Mouse (Mus musculus) left cerebral cortex, adult 9 months (tissue): Measurements from ENCODE around the gene Rbm3.
A peak's percentile ranks its signal among the peaks of the same experiment; 100 is the strongest.

Experiments used
- DNase-seq, 2 experiments: peaks; one replicate each; pipeline ENCODE4 v3.0.0; 2022; ENCODE audit warnings: low spot score in 2 of 2

Rbm3 gene

DNA sequence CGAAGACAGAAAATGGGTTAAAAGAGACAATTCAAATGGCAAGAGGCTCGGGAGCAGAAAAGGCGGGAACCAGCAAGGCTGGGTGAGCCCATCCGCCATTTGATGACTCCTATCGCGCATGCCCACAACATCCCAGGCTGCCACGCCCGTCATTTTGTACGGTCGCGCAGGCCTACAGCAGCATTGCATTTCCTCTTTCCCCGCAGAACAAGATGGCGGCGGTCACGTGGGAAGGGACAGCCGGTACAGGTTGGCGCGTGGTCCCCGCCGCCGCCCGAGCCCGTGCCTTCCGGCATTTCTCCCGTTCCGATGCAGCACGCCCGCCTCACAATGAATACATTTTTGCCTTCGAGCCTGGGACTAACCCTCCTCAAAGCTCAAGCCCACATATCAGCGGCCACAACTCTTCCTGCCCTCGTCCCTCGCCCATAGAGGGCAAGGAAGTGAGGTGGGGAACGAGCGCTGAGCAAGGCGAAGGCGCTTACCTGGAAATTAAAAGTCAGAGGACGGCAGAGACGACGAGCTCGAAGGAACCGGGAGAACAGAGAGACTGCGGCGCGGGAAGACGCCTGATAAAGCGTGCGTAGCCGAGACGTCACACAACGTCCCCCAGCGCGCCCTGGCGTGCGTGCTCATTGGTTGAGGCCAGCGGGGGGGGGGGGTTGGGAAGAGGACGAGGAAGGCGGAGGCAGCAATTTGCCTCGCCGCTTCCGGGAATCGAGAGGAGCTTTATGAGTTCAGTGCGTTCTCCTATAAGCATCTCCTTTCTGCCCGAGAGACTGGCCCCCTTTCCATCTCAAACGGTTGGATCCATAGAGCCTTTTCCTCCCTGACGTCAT, at the start of gene Rbm3:
TSS of gene Rbm3 (minus strand) at position 728 of the 839 bp plus-strand sequence.
- DNase-seq = peak; percentile 73 to 90

DNA sequence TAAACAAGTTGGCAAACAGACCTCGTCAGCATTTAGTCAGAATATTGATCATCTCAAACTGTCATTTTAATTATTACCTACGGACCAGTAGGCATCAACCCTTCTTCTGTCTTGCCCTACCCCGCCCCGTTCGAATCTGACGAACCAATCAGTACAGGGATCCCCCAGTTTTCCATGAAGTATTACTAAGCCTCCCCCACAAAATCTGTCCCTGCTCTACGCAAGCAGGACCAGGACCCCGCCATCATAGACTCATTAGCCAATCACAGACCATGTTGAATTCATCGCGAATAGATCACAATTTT, 47.7 kb upstream of the Rbm3 start, which contains the start of gene Ebp:
TSS of gene Ebp (minus strand) at position 94 of the 305 bp plus-strand sequence.
- DNase-seq = peak; percentile 33 to 49

DNA sequence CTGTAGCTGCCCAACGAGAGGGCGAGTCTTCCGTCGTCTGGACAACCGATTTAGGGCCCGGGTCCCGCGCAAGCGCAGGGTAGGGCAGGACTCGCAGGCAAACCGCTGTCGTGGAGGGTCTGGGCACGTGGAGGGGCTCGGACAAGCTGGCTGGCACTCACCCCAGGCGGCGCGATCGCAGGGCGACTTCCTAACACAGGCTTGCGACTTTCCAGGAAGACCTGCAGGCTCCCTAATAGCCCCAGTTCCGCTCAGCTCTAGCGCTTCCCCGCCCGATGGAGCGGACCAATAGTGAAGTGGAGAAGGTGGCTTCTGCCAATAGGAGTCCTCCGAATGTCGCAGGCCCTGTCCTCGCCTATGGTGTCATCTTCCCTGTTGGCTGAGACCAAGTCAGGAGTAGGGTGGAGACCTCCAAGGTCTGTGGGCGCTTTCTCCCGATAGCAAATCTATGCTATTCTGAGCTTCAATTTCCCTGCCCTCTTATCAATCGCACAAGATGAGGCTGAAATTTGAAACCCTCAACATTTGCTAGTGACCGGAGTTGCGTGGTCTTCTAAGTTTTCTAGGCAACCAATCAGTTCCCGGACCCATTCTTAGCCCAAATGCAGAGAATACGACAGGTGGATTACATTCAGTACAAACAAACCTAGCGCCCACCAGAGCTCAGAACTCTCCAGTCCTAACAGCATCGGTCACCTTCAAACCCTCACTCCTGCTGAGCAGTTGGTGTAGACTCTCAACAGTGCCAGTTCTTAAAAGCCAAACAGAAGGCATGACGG, 47.1 kb upstream of the Rbm3 start:
- DNase-seq = peak; percentile 58 to 79

DNA sequence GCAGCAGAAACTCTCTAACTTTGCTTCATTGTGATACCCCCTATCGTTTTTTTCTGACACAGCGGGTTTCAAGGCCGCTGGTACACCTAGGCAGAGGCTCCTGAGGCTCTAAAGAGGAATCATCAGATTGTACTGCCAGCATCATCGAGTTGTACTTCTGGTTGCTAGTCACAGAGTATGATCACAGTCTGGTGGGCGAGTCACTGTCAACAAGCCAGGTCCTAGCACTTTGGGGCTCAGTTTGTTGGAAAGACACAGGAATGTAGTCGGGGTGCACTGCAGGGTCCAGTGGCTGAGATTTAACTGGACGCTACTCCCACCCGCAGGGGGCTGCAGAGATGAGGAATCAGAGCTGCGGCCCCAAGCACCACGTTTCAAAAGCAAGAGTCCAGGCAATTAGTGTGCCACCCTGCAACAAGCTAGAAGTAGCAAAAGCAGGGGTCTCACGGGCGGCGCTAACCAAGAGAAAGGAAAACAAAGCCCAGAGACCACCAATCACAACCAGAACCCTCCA, 46.5 kb upstream of the Rbm3 start:
- peak in 1 of 2 experiments; percentile 10 for DNase-seq

DNA sequence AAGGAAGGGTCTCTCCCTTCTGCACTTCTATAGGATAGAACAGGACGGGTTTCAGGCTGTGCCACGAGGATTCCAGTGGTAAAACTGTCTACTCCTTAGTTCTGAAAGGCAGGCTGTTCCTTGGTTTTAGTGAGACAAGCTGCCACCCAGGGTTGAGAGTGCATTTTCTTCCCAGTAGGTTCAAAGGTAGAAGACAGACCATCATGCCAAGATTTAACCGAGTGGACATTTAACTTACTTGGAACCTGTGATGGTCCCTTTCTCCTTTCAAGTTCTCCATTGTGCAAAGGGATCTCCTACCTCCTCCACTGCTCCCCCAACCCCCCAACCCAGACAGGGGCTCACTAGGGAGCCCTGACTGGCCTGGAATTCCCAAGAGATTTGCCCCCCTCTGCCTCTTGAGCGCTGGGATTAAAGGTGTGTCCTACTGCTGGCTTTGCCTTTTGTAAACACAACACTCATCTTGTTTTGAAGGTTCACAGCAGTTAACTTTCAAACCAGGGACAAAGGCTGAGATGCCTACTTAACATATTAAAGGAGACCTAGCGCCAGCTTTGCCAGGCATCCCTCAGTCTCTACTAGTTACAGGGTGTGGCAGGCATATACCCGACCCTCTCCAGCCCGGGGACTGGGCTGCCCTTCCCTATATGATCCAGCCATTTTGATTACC, 37.3 kb upstream of the Rbm3 start:
- no peak for DNase-seq

DNA sequence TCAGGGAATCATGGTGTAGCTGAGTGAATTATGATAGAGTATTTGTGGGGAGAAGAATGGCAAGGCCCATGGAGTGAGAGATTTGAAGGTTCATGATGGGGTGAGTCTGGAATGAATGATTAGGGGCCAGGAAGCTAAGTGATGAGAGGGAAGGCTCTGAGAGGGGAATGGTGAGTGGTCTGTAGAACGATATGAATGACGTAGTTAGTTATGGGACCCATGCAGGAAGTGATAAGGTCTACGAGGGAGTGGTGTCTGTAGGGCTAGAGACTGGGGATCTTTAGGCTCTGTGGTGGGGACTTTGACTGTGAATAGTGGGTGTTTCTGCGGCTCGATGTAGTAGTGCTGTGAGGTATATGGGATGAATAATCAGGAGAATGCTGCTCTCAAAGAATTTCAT, 34.0 kb upstream of the Rbm3 start:
- no peak for DNase-seq

DNA sequence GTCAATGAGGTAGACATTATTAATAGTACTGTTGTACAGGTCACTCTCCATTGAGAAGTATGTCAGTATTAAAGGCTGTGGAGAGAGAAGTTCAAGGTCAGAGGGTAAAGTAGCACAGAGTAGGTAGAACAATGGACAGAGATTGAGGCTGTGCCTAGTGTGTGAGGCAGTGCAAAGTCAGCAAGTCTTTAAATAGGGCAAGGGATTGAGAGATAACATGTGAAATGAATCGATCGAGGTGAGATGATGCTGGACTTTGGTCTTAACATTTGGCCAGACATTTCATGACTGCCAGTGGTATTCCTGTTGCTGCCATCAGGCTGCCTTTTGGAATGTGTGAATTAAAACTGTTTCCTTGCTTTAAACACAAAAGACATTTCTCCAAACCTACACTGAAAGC, 33.2 kb upstream of the Rbm3 start:
- no peak for DNase-seq

DNA sequence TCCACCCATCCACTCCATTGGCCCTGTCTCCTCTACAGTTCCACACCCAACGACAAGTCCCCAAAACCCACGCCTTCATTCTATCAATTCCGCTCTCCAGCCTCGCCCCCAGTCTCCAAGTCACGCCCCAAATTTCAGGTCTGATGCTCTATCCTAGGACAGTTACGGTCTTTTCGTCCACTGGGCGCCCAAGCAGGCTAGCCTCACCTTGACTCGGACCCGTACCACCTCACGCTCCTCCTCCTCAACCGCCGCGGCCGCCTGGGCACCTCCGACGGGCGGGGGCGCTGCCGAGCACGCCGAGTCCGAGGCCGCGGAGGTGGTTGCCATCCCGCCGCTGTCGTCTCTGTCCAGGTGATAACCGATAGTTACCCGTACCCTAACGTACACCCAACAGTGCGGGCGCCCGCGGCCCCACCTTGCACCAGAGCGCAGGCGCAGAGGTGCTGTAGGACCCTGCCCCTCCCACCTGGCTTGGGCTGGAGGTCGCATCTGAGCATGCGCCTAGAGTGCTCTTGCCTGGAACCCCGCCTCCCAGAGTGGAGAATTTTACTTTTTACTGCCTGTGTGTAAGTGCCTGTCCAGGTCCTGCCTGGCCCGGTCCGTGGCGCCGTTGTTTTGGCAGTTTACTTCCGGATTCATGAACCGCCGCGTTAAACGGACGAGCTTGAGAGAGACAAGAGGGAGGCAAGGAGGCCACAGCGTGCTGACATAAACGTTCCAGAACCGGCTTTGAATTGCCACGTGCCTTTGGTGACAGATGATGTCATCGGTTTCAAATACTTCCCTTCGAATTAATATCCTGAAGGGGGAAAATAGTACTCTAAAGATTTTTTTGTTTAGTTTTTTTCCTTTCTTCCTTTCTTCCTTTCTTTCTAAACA, 30.1 kb upstream of the Rbm3 start, which contains the start of gene Tbc1d25:
TSS of gene Tbc1d25 (minus strand) at position 678 of the 882 bp plus-strand sequence.
- peak; percentile 47 to 84 for DNase-seq

DNA sequence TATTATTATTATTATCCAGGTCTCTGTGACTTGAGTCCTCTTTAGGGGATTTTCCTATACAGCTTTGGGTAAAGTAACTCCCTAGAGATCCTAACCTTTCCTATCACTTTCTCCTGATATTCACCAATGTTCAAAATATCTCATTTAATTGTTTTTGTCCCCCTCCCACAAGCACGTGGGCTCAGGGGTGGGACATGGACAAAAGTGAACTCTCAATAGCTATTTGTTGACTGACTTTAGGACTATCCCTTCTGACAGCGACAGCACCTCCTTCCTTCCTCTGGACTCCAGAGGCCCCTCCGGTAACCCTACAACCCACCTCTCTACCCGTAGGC, 29.5 kb upstream of the Rbm3 start:
- DNase-seq = no peak

DNA sequence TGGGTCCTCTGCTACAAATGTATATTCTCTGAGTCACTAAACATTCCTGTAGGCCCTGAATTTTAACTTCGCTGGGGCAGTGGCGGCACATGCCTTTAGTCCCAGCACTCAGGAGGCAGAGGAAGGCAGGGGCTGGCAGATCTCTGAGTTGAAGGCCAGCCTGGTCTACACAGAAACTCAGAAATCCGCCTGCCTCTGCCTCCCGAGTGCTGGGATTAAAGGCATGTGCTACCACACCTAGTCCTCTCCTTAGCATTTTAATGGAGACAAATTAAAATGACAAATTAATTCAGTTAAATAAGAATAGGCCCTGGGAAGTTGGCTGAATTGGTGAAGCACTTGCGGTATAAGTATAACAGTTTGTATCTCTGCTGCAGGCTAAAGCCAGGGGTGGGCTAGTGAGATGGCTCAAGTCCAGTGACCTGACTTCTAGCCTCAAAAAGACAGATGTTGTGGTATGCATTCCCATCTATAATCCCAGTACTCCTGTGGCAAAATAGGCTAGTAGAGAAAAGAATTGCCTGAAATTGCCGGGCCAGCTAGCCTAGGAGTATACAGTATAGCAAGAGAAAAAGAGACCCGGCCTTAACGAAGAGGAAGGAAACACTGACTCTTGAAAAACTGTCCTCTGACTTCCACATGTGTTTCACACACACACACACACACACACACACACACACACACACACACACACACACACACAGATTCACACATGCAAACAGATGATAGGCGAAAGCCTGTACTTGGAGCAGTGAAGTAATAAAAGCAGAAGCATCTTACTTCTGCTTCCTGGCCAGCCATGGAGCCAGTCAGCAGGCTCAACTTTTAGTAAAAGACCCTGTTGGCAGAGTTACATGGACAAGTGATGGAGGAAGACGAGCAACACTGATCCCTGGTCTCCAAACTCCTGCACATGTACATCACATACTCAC, 22.3 kb upstream of the Rbm3 start:
- DNase-seq = no peak

DNA sequence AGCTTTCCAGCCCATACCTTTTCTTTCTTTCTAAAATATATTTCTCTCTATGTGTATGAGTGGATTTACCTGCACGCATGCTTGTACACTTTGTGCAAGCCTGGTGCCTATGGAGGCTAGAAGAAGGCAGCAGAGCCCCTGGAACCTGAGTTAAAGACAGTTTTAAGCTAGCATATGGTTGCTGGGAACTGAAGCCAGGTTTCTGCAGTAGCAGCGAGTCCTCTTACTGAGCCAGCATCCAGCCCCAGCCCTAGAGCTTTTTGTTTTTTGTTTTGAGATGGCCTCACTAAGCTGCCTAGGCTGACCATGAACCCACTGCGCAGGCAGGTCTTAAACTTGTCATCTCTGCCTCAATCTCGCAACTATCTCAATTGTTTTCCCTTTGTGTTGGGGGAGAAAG, 18.8 kb upstream of the Rbm3 start:
- DNase-seq = no peak

DNA sequence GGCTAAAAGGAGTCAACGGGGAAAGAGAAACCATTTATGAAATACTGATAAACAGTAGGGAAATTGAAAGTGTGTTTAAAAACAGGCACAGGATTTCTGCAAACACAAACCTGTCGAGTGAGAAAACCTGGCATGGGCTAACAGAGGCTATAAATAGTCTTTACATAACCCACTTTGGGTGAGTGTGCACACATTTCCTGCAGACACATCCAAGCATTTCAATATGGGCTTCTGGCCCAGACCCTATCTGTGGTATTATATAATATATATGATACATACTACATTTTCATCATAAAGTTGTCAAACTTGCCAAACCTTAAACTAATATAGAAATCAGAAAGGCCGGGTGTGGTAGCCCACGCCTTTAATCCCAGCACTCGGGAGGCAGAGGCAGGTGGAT, 17.4 kb upstream of the Rbm3 start:
- DNase-seq = peak in 1 of 2 experiments; percentile 16

DNA sequence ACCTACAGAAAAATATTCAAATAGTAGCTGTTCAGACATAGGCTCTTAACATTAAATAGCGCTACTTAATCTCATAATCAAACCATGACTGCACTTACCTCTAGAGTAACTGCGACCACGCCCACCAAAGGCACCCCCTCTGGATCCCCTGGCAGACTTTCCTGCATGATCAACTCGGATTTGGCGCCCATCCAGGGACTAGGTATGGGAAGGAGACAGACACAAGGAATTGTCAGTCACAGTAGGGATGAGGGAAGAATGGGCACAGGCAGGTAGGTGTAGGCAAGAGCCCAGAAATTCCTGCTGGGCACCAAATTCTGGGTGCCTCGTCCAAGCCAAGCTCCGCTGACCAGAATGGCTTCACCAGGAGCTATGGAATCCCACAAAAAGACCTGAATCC, 1.9 kb downstream of the Rbm3 start:
- no peak for DNase-seq

DNA sequence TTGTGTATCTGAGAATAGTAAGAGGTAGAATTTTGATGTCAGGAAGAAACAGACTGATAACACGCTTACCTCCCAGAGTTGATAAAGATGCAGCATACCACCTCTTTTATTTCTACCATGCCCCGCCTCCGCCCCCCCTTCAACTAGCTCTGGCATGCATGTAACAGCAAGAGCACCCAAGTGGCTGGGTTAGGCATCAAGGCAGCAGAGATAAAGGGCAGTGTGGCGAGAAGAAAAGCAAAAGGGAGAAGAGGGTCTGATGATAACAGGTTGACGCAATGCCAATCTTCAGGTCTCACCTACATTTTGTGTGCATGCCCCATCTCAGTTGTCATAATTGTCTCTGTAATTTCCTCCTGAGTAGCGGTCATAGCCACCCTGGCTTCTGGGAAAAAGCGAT, 2.7 kb downstream of the Rbm3 start:
- DNase-seq = no peak

DNA sequence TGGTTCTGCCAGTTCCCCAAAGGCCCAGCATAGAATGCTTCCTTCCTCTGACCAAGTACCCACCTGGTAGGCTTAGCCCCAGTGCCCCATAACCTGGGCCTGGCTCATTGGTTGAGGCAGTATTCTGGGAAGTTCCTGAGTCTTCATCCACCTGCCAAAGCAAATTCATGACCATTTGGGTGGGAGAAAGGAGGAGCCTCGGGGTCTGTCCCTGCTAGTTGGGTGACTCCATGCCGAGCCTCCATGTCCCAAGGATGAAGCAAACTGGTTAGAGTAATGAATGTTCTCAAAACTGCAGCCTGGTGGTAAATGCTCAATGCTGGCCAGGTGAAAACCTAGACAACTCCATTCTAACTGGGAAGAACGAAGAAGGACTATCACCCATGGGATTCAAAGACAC, 4.6 kb downstream of the Rbm3 start:
- DNase-seq = no peak

DNA sequence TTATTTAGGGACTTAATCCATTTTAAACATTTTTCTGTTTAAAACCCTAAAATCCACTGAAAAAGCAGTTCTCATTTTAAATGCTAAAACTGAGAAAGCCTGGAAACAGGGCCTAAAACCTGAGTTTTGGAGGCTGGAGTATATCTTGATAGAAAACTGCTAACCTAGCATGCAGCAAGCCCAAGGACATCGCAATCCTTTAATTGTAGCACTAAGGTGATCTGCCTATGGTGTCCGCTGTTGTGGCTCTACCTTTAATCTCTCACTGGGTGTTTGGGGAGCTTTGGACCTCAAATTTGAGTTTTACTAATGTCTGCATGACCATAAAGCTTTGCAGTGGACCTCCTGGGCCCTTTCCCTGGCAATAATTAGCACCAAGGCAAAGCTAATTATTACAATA, 5.2 kb downstream of the Rbm3 start:
- DNase-seq = no peak

DNA sequence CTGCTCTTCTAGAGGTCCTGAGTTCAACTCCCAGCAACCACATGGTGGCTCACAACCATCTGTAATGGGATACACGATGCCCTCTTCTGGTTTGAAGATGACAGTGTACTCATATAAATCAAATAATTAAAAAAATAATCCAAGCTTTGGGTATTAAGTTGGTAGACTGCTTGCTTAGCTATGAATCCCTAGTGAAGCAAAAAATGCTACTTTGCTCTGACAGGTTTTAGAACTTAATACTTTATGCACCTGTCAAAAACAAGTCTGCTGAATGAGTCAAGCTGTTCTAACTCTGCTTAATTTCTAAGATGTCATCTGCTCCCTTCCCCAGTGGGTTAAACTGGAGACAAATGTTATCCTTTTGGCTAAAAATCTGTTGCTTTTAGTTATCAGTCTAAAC, 6.2 kb downstream of the Rbm3 start:
- no peak for DNase-seq

DNA sequence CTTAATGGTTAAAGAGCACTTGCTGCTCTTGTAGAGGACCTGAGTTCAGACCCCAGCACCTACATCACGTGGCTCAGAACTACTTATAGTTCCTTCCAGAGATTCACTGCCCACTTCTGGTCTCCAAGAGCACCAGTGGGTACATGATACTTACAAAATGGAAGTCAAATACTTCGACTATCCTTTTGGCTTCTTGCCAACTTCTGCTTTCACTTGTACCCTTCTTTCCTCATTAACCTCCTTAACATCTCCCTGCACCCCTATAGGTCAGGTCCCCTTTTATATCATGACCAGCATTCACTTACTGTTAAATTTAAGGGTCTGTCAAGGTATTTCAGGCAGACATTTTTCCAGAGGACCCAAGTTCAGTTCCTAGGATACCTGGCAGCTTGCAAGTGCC, 9.8 kb downstream of the Rbm3 start:
- DNase-seq = no peak

DNA sequence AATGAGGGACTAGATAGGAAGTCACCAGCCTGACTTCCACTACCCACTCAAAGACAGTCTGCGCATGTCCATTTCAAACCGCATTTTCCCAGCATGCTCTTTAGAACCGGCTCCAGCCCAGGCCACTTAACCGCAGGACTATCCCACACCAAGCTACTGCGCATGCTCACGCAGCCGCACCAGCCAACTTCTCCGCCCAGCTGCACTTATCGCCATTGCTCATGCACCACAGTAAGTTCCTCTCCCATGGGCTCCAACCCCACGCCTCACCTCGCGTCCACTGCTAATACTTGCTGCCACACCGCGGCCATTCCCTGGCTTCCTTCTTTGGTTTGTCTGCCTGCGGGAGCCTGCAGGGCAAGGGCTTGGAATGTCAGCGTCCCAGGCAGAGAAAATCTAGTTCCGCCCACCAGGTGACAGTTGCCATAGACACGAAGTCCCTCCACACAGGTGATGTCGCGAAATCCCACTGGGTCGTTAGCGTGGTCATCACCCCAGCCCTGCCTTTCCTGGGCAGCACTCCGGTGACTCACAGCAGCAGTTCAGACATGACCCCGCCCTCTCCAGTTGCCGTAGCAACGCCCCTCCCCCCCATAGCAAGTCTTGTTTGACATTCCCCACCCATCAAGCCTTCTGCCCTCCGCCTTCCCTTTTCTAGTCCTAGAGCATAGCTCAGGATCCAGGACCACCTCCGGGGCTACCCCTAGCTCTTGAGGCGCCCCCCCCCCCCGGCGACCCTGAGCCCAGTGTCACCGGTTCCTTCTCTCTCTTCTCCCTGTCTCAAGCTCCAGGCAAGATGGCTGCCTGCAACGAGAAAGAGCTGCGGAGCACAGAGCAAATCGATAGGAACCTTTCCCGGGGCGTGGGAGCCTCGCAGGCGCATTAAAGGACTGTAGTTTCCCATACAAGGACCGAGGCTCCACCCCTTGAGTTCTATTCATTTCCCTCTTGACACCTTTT, 13.4 kb downstream of the Rbm3 start, which contains the start of gene Wdr13:
TSS of gene Wdr13 (minus strand) at position 876 of the 960 bp plus-strand sequence.
- DNase-seq = peak; percentile 84 to 92
